Mouse (Mus musculus) lung, adult 2 months (tissue): ENCODE measurements around the gene Utp11.

Experiments used
- CTCF ChIP-seq: fragments of 200-500 bp; IDR thresholded peaks from 2 replicates; pipeline ENCODE4 v1.5.1; 2011; ENCODE audit warnings: mild to moderate bottlenecking, low read length, control low read depth; ENCODE audit not compliant: insufficient read depth
- POLR2A ChIP-seq: fragments of 200-500 bp; IDR thresholded peaks from 2 replicates; pipeline ENCODE4 v1.6.1; 2011; ENCODE audit warnings: low read depth, mild to moderate bottlenecking, control low read depth, low read length, borderline replicate concordance; ENCODE audit errors: extremely low read depth

DNA sequence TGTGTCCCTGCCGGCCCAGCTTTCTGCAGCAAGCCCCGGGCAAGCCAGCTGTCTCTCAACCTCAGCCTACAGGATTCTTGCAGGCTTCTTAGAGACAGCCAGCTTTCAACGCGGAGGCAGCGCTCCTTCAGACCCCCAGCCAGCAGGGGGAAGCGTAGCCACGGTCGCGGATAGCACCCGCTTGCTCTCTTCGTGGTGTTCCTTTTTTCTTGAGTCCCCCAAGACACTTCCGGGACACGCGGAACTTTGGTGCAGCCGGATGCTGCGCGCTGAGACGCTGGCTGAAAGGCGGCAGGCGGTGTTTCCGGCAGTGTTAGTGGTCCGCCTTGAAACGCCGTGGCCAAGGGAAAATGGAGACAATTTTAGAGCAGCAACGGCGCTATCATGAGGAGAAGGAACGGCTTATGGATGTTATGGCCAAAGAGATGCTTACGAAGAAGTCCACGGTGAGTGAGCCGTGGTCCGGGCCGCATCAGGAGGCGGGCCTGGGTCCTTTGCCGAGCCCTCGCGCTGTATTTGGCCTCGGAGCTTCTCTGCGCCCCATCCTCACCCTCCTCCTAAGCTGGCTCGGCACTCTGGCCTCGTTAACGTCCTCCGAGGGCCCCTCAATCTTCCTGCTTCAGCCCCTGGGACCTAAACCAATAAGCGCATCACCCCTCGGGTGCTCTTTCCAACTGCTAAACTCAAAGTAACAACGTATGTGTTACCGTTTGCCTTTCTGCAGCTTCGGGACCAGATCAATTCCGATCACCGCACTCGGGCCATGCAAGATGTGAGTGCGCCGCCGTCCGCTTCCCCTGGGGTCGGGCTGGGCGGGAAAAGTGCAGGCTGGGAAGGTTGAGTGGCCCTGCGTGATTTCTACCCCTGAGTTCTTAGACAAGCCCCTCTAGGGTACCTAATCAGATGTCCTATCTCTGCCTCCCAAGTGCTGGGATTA, 21.4 kb upstream of the Utp11 start, which contains the start of gene Sf3a3:
- TF ChIP-seq POLR2A = peak; percentile 55; the same call in 1 of the 2 replicates
- TF ChIP-seq CTCF = peak; percentile 84
